Mouse (Mus musculus): Measurements from ENCODE around the gene Speer4a.
"Not testable (repeated sequence)": the region's sequence is repeated elsewhere in the genome, so short reads cannot be mapped to it uniquely, and the experiment has no call there.

GRCm38 (mm10) chr5:26058481-26058880 lies 19.1 kb upstream of the Speer4a start, which contains the start of gene Gm7347:
- not testable (repeated sequence) for TF ChIP-seq CTCF (IDR thresholded peaks at IDR 0.05; ENCODE audit: low read depth); EP300 (optimal IDR thresholded peaks at IDR 0.05)

Measured in stomach, postnatal 0 days (tissue).